Mouse (Mus musculus) lung, embryonic 15.5 days (tissue): Measurements from ENCODE around the gene Zmynd12. TPM values are rescaled to one million over a fixed set of nuclear protein-coding genes. Genes with fewer than 3 reads are reported as not detected.

Source experiments
- ATAC-seq: fragments of 200-750 bp; cut with Nextera tagmentation; 2 replicates; pipeline ENCODE4 v1.8.0; 2017; ENCODE audit warnings: moderate number of reproducible peaks, borderline replicate concordance; ENCODE audit not compliant: low FRiP score, low TSS enrichment; ENCODE audit errors: extremely low read depth
- H3K27ac ChIP-seq: fragments of 300-500 bp; sonication (generic); 2 replicates; pipeline ENCODE4 v1.5.1; 2015; ENCODE audit warnings: moderate library complexity, mild to moderate bottlenecking, inconsistent platforms
- H3K27me3 ChIP-seq: fragments of 300-500 bp; sonication (generic); 2 replicates; pipeline ENCODE4 v1.6.1; 2015; ENCODE audit warnings: inconsistent platforms
- H3K36me3 ChIP-seq: fragments of 300-500 bp; sonication (generic); 2 replicates; pipeline ENCODE4 v1.6.1; 2015; ENCODE audit warnings: inconsistent platforms
- H3K4me1 ChIP-seq: fragments of 300-500 bp; sonication (generic); 2 replicates; pipeline ENCODE4 v1.6.1; 2015; ENCODE audit warnings: inconsistent platforms
- H3K4me2 ChIP-seq: fragments of 300-500 bp; sonication (generic); 2 replicates; pipeline ENCODE4 v1.6.1; 2015; ENCODE audit warnings: inconsistent platforms, mild to moderate bottlenecking, moderate library complexity
- H3K4me3 ChIP-seq: fragments of 300-500 bp; sonication (generic); 2 replicates; pipeline ENCODE4 v1.5.1; 2015; ENCODE audit warnings: mild to moderate bottlenecking, inconsistent platforms
- H3K9ac ChIP-seq: fragments of 300-500 bp; sonication (generic); 2 replicates; pipeline ENCODE4 v1.6.1; 2015; ENCODE audit warnings: inconsistent platforms
- H3K9me3 ChIP-seq: fragments of 300-500 bp; sonication (generic); 2 replicates; pipeline ENCODE4 v1.6.1; 2016; ENCODE audit warnings: inconsistent platforms
- WGBS: fragments of 180-500 bp; shearing (Covaris S2); methylation state at CpG from one replicate; pipeline ENCODE4 v1.1.7; 2015; 5-methylcytosine and 5-hydroxymethylcytosine counted together
- polyA plus RNA-seq: library from polyadenylated mRNA; unstranded; fragments of >200 nt; fragmentation: Nextera tagmentation; extraction: Ambion mirVana; gene quantifications from 2 replicates; pipeline ENCODE4 v1.2.1, GENCODE M21; 2015

Zmynd12 gene
- polyA plus RNA-seq, 1 experiment from 2014 or later = 0.59 TPM

DNA sequence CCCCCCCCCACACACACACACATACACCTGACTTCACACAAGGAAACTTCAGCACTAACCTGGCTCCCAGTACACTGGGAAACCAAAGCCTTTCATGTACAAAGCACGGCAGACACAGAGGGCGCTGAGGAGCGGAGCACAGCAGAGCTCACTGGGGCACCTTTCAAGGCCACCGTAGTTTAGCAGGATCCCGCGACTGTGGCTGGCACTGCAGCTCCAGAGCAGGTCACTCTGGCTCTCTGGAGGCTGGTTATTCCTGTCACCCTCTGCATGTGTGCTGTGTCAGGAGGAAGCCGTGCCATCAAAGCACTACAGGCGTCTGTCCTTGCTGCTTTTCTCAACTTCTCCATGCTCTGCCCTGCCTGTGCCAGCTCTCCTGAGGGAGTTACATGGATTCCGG, 60.4 kb downstream of the Zmynd12 start:
- no peak overlapping the region for H3K9ac ChIP-seq
- H3K4me2 ChIP-seq = no peak overlapping the region
- peaks cover 4% of the 10 kb centered on the region; the same call in 1 of the 2 replicates for H3K4me1 ChIP-seq
- no peaks in the 10 kb centered on the region for H3K9me3 ChIP-seq
- 45% methylated on average over 9 of the region's 9 CpGs for WGBS
- H3K27me3 ChIP-seq = no peaks in the 10 kb centered on the region
- no peak for ATAC-seq
- no peaks in the 10 kb centered on the region for H3K36me3 ChIP-seq
- H3K27ac ChIP-seq = no peak overlapping the region
- no peak overlapping the region for H3K4me3 ChIP-seq

DNA sequence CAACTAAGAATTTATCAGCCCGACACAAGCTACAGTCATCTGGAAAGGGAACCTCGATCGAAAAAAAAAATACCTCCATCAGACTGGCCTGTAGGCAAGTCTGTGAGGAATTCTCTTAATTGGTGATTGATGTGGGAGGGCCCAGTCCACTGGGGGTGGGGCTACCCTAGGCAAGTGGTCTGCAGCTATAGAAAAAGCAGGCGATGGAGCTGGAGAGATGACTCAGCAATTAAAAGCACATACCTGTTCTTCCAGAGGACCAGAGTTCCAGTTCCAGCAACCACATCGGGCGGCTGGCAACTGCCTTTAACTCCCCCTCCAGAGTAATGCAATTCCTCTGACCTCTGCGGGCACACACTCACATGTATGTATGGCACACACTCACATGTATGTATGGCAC, 62.3 kb downstream of the Zmynd12 start:
- Histone ChIP-seq H3K27ac (no peak overlapping the region), H3K4me2 (no peak overlapping the region), H3K4me1 (peaks cover 4% of the 10 kb centered on the region; the same call in 1 of the 2 replicates), H3K27me3 (no peaks in the 10 kb centered on the region), H3K9me3 (no peaks in the 10 kb centered on the region), H3K36me3 (no peaks in the 10 kb centered on the region), H3K9ac (no peak overlapping the region), H3K4me3 (no peak overlapping the region)
- WGBS = 66% methylated on average over 7 of the region's 7 CpGs
- ATAC-seq = no peak

DNA sequence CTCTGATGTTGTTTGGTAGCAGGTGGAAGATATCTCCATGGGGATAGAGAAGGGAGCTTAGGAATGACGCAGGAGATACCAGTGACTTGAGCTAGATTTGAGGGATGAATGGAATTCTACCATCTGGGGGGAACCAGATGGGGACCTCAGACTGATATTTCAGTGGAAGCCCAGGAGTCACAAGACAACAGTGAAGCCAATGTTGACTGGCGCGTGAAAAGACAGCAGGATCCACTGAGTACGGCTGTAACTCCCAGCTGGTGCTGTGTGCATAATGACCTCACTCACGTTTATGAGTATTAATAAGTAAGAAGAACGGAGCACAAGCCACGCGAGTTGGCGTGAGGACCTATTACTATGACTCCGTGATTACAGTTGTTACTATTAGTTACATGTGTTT, 67.1 kb downstream of the Zmynd12 start:
- H3K9ac ChIP-seq = no peak overlapping the region
- H3K27me3 ChIP-seq = peaks cover 40% of the 10 kb centered on the region
- no peak overlapping the region for H3K4me2 ChIP-seq
- no peak for ATAC-seq
- no peaks in the 10 kb centered on the region for H3K9me3 ChIP-seq
- H3K36me3 ChIP-seq = no peaks in the 10 kb centered on the region
- 88% methylated on average over 10 of the region's 10 CpGs for WGBS
- H3K4me1 ChIP-seq = peaks cover 5% of the 10 kb centered on the region
- no peak overlapping the region for H3K27ac ChIP-seq
- no peak overlapping the region for H3K4me3 ChIP-seq

DNA sequence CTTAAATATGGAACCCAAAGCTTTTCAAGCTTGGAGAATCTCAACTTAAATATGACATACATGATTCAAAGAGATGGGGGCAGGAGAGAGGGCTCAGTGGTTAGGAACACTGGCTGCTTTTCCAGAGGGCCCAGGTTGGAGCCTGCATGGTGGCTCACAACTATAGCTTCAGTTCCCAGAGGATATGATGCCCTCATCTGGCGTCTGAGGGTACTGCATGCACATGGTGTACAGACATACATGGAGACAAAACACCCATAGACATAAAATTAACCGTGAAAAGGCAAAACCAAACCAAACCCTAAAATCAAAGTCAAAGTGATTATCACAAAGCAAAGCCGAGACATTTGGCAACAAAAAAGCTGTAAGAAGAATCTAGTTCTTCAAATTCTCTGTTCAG, 68.2 kb downstream of the Zmynd12 start:
- no peak for ATAC-seq

DNA sequence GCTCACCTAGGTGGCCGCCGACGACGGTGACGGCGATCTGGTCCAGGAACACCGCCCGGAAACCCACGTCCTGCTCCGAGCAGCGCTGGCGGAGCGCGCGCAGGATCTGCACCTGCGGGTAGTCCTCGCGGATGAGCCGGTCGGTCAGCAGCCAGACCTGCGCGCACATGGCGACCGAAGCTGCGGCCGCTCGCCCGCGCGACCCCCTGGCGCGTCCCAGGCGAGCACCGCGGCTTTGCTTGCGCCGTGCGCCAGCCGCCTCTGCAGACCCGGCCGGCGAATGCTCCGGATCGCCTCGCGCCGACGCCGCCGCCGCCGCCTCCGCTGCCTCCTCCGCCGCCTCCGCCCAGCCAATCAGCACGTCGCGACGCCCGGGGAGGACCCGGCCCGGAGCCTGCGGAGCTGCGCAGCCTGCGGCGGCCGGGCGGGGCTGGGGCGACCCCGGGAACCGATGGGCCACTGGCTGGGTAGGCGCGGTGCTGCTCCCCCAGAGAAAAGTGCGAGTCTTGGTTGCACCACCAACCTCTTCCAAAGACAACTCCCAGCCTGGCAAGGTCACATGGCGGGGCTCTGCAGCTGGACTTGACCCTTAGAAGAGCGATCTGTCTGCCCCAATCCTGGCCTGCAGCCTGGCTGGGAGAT, 69.8 kb downstream of the Zmynd12 start, which contains the start of gene Rimkla:
Gene Rimkla (minus strand): TSS at position 338 of the 642 bp plus-strand sequence.
- Histone ChIP-seq H3K4me3 (peak within 1 kb of the TSS; percentile 53), H3K27ac (no peak within 1 kb of the TSS), H3K9me3 (no peaks in the 10 kb centered on the region), H3K9ac (peak within 1 kb of the TSS; percentile 25; the same call in 1 of the 2 replicates), H3K27me3 (peaks cover 45% of the 10 kb centered on the region), H3K4me1 (peaks cover 4% of the 10 kb centered on the region; the same call in 1 of the 2 replicates), H3K4me2 (peak within 1 kb of the TSS; percentile 92), H3K36me3 (no peaks in the 10 kb centered on the region)
- under 1% methylated on average over 72 of the region's 77 CpGs for WGBS
- peak; percentile 81 for ATAC-seq

More for the DNA sequence above, 68.2 kb downstream of the Zmynd12 start:
- no peak overlapping the region for H3K9ac ChIP-seq
- H3K27ac ChIP-seq = no peak overlapping the region
- H3K4me2 ChIP-seq = no peak overlapping the region
- peaks cover 41% of the 10 kb centered on the region for H3K27me3 ChIP-seq
- no peaks in the 10 kb centered on the region for H3K36me3 ChIP-seq
- peaks cover 4% of the 10 kb centered on the region; the same call in 1 of the 2 replicates for H3K4me1 ChIP-seq
- 66% methylated on average over 3 of the region's 3 CpGs for WGBS
- H3K9me3 ChIP-seq = no peaks in the 10 kb centered on the region
- no peak overlapping the region for H3K4me3 ChIP-seq

DNA sequence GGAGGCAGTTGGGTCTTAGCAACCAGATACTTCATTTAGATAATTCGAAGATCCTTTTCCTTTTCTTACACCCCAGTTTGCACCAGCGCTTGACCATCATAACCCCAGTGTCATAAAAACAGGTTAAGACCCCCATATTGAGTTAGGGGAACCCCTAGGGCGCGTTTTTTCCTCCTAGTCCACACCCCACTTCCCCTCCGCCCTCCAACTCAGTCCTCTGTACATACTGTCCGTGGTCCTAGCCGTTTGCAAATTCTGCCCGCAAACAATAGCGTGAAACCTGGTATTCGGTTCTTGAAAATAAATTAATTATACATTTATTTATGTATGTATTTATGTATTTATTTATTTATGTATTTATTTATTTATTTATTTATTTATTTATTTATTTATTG, 70.3 kb downstream of the Zmynd12 start:
- no peaks in the 10 kb centered on the region for H3K36me3 ChIP-seq
- H3K9ac ChIP-seq = 0 out of 2 replicates have a peak overlapping the region, but pooled peaks have one; percentile 25
- no peak for ATAC-seq
- H3K4me1 ChIP-seq = peaks cover 4% of the 10 kb centered on the region; the same call in 1 of the 2 replicates
- H3K4me2 ChIP-seq = peak overlapping the region; percentile 92
- no peaks in the 10 kb centered on the region for H3K9me3 ChIP-seq
- H3K27me3 ChIP-seq = peaks cover 45% of the 10 kb centered on the region
- WGBS = 36% methylated on average over 10 of the region's 10 CpGs
- H3K27ac ChIP-seq = no peak overlapping the region
- H3K4me3 ChIP-seq = peak overlapping the region; percentile 53

DNA sequence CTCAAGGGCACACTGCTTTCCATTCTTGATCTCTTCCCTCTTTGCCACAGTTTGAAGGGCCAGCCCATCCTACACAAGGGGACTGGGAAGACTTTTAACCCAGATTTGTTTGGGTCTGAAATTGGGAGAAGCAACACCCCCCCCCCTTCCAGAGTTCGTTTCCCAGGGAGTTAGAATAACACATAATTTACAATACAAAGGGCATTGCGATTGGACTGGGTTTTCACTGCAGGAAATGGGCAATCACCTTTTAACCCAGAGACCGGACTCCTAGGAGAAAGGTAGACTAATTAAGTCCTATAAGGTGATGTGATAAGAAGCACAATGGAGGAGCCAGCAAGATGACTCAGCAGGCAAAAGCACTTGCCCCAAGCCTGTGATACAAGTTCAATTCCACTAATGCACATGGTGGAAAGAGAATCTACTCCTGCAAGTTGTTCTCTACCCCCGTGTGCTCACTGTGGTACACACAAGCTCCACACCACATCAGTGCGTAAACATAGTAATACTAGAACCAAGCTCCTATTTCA, 75.8 kb downstream of the Zmynd12 start:
- H3K4me1 ChIP-seq = no peaks in the 10 kb centered on the region
- H3K27ac ChIP-seq = no peak overlapping the region
- no peak for ATAC-seq
- H3K9ac ChIP-seq = no peak overlapping the region
- H3K4me3 ChIP-seq = no peak overlapping the region
- peaks cover 18% of the 10 kb centered on the region; the same call in 1 of the 2 replicates for H3K27me3 ChIP-seq
- no peaks in the 10 kb centered on the region for H3K9me3 ChIP-seq
- no peaks in the 10 kb centered on the region for H3K36me3 ChIP-seq
- H3K4me2 ChIP-seq = no peak overlapping the region
- 67% methylated on average over 5 of the region's 5 CpGs for WGBS

DNA sequence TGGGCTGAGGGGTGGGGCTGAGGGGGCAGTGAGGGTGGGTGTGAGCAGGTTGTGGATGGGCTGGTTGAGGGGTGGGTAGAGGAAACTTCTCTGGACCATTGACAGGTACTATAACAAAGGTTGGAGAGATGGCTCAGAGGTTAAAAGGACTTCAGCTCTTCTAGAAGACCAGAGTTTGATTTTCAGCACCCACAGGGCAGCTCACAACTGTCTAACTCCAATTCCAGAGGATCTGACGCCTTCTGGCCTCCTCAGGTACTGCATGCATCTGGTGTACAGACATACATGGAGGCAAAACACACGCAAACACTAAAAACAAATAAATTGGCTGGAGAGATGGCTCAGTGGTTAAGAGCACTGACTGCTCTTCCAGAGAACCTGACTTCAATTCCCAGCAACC, 89.0 kb downstream of the Zmynd12 start:
- Histone ChIP-seq H3K4me1 (0 out of 2 replicates have a peak, but pooled peaks cover 4% of the 10 kb centered on the region), H3K27ac (no peak overlapping the region)
- WGBS = 59% methylated on average over 2 of the region's 2 CpGs

DNA sequence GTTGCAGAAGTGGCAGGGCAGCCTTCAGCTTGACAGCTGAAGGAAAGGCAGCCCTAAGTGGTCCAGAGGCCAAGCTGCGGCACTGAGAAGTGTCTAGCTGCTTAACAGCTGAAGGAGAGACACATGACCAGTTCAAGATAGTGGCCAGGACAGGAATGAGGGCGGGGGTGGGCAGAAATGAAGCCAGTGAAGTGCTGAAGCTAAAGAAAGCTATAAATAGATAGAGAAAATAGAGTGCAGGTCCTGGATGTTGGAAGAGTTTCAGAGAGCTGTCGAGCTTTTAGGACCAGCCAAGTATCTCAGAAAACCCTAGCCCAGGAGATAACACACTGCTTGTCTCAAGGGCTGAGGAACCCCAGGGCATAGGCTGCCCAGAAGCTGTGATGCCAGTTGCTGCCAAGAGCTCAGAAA, 90.1 kb downstream of the Zmynd12 start:
- H3K4me3 ChIP-seq = no peak overlapping the region

More for the DNA sequence above, 89.0 kb downstream of the Zmynd12 start:
- Histone ChIP-seq H3K36me3 (no peaks in the 10 kb centered on the region), H3K9me3 (no peaks in the 10 kb centered on the region), H3K4me3 (no peak overlapping the region), H3K27me3 (no peaks in the 10 kb centered on the region), H3K9ac (no peak overlapping the region), H3K4me2 (no peak overlapping the region)
- ATAC-seq = no peak

More for the DNA sequence above, 90.1 kb downstream of the Zmynd12 start:
- no peak; the same call in 1 of the 2 replicates for ATAC-seq
- no peak overlapping the region for H3K4me2 ChIP-seq
- H3K4me1 ChIP-seq = 0 out of 2 replicates have a peak, but pooled peaks cover 4% of the 10 kb centered on the region
- H3K36me3 ChIP-seq = no peaks in the 10 kb centered on the region
- no peaks in the 10 kb centered on the region for H3K27me3 ChIP-seq
- H3K9me3 ChIP-seq = no peaks in the 10 kb centered on the region
- no peak overlapping the region for H3K27ac ChIP-seq
- no peak overlapping the region for H3K9ac ChIP-seq
- WGBS = 25% methylated on average over 3 of the region's 3 CpGs

Other genes starting within 250 kb of the Zmynd12 start
- 7.3 and 7.8 TPM in 2 replicates for gene Zfp691, start 248.6 kb upstream of the Zmynd12 start, polyA plus RNA-seq
- gene Ermap, start 232.8 kb upstream of the Zmynd12 start, polyA plus RNA-seq = 1.5 and 2.2 TPM in 2 replicates
- 112 and 125 TPM in 2 replicates for gene Svbp, start 227.5 kb upstream of the Zmynd12 start, polyA plus RNA-seq
- not detected in 2 replicates for gene Tmem269, start 204.6 kb upstream of the Zmynd12 start, polyA plus RNA-seq
- gene AU022252, start 190.1 kb upstream of the Zmynd12 start, polyA plus RNA-seq = 34.4 and 40.8 TPM in 2 replicates
- gene P3h1, start 189.9 kb upstream of the Zmynd12 start, polyA plus RNA-seq = 38.0 and 38.4 TPM in 2 replicates
- not detected in 2 replicates for gene Cldn19, start 167.4 kb upstream of the Zmynd12 start, polyA plus RNA-seq
- gene Ybx1, start 128.2 kb upstream of the Zmynd12 start, polyA plus RNA-seq = 635 and 678 TPM in 2 replicates
- 102 and 115 TPM in 2 replicates for gene Ppih, start 102.3 kb upstream of the Zmynd12 start, polyA plus RNA-seq
- gene Ccdc30, start 7.3 kb upstream of the Zmynd12 start, polyA plus RNA-seq = 5.2 and 5.6 TPM in 2 replicates
- 35.1 and 36.2 TPM in 2 replicates for gene Ppcs, start 394 bp upstream of the Zmynd12 start, polyA plus RNA-seq
- gene Rimkla, start 69.8 kb downstream of the Zmynd12 start, polyA plus RNA-seq = 1.0 and 1.2 TPM in 2 replicates
- 21.0 and 22.0 TPM in 2 replicates for gene Foxj3, start 114.2 kb downstream of the Zmynd12 start, polyA plus RNA-seq
- gene Frg2f1, start 116.7 kb downstream of the Zmynd12 start, polyA plus RNA-seq = 3.0 and 4.3 TPM in 2 replicates
- not detected in 2 replicates for gene Guca2a, start 214.9 kb downstream of the Zmynd12 start, polyA plus RNA-seq
- gene Guca2b, start 236.1 kb downstream of the Zmynd12 start, polyA plus RNA-seq = not detected in 2 replicates